Mouse (Mus musculus) inflammation-experienced regulatory T-cells (primary cell): ENCODE results near the gene Smarcc1. TPM values are rescaled to one million over a fixed set of nuclear protein-coding genes. Genes with fewer than 3 reads are reported as not detected.

Experiments used
- polyA plus RNA-seq, 2 experiments: library from polyadenylated mRNA; unstranded; fragments of 100-300 nt; shearing (Covaris generic); gene quantifications; one replicate each; pipeline ENCODE4 v1.2.1; 2017

Gene Smarcc1
- polyA plus RNA-seq = 10 to 100 TPM; 46.7 to 53.8 TPM

GRCm38 (mm10) chr9:110116977-110117778 is at the start of gene Smarcc1:
Gene Smarcc1 (plus strand): TSS chr9:110117708.

GRCm38 (mm10) chr9:110117779-110118139 is 251 bp downstream of the Smarcc1 start, which contains the start of gene Dhx30:
Gene Dhx30 (minus strand): TSS chr9:110117830.

GRCm38 (mm10) chr9:110243221-110243833 is 125.8 kb downstream of the Smarcc1 start, which contains the start of gene Cspg5:
Gene Cspg5 (plus strand): TSS chr9:110243783.

Other genes starting within 250 kb of the Smarcc1 start
- gene Cdc25a, start 242.1 kb upstream of the Smarcc1 start, polyA plus RNA-seq = 10 to 100 TPM; 11.7 to 12.9 TPM
- 10 to 100 TPM; 66.9 to 67.0 TPM for gene Map4, start 186.2 kb upstream of the Smarcc1 start, polyA plus RNA-seq
- 100 to 1,000 TPM; 120 to 150 TPM for gene Dhx30, start 122 bp downstream of the Smarcc1 start, polyA plus RNA-seq
- gene Cspg5, start 126.1 kb downstream of the Smarcc1 start, polyA plus RNA-seq = under 1 TPM; 0.22 to 0.32 TPM
- gene Elp6, start 187.5 kb downstream of the Smarcc1 start, polyA plus RNA-seq = 10 to 100 TPM; 11.2 to 13.0 TPM
- 10 to 100 TPM; 65.4 to 73.5 TPM for gene Scap, start 215.6 kb downstream of the Smarcc1 start, polyA plus RNA-seq